Mouse (Mus musculus): Measurements from ENCODE around the gene Ank3. TPM values are rescaled to one million over a fixed set of nuclear protein-coding genes. Genes with fewer than 3 reads are reported as not detected.

The Ank3 gene
- polyA plus RNA-seq, 1 experiment from 2014 or later, result 136 TPM

GRCm38 (mm10) chr10:70049771-70050170 is 651.2 kb downstream of the Ank3 start:
- no peak overlapping the region for H3K4me3 ChIP-seq (replicated peaks; ENCODE audit: low read length)
- no peaks in the 10 kb centered on the region for H3K36me3 ChIP-seq (replicated peaks; ENCODE audit: control insufficient read depth, insufficient read depth)
- no peaks in the 10 kb centered on the region for H3K27me3 ChIP-seq (ENCODE audit: control insufficient read depth, insufficient read depth, low read length)
- ATAC-seq (ENCODE audit: low FRiP score), result no peak
- H3K27ac ChIP-seq, result no peak overlapping the region
- 0 out of 2 replicates have a peak, but pooled peaks cover 4% of the 10 kb centered on the region for H3K9me3 ChIP-seq (ENCODE audit: control insufficient read depth, low read length)
- H3K4me1 ChIP-seq (replicated peaks; ENCODE audit: control insufficient read depth, insufficient read depth, low read length), result no peaks in the 10 kb centered on the region
- H3K9ac ChIP-seq, result no peak overlapping the region
- DNase-seq (ENCODE audit: low spot score), result no peak
- no peak overlapping the region for H3K4me2 ChIP-seq (replicated peaks)
- WGBS, result 91% methylated on average over 7 of the region's 7 CpGs

GRCm38 (mm10) chr10:70055291-70055690 is 656.7 kb downstream of the Ank3 start:
- 0 out of 2 replicates have a peak, but pooled peaks cover 4% of the 10 kb centered on the region for H3K9me3 ChIP-seq (ENCODE audit: control insufficient read depth, low read length)
- no peak overlapping the region for H3K4me3 ChIP-seq (replicated peaks; ENCODE audit: low read length)
- no peak overlapping the region for H3K27ac ChIP-seq
- no peak for ATAC-seq (ENCODE audit: low FRiP score)
- H3K36me3 ChIP-seq (replicated peaks; ENCODE audit: control insufficient read depth, insufficient read depth), result no peaks in the 10 kb centered on the region
- DNase-seq (ENCODE audit: low spot score), result no peak
- no peaks in the 10 kb centered on the region; the same call in 1 of the 2 replicates for H3K4me1 ChIP-seq (replicated peaks; ENCODE audit: control insufficient read depth, insufficient read depth, low read length)
- H3K27me3 ChIP-seq (ENCODE audit: control insufficient read depth, insufficient read depth, low read length), result no peaks in the 10 kb centered on the region
- no peak overlapping the region for H3K4me2 ChIP-seq (replicated peaks)
- no peak overlapping the region for H3K9ac ChIP-seq
- WGBS, result 94% methylated on average over 2 of the region's 2 CpGs

GRCm38 (mm10) chr10:70057064-70057463 is 658.5 kb downstream of the Ank3 start:
- no peak overlapping the region for H3K9ac ChIP-seq
- H3K4me1 ChIP-seq (replicated peaks; ENCODE audit: control insufficient read depth, insufficient read depth, low read length), result no peaks in the 10 kb centered on the region; the same call in 1 of the 2 replicates
- DNase-seq (ENCODE audit: low spot score) (no peak), ATAC-seq (ENCODE audit: low FRiP score) (no peak)
- no peak overlapping the region for H3K27ac ChIP-seq
- WGBS, result 88% methylated on average over 3 of the region's 3 CpGs
- no peaks in the 10 kb centered on the region for H3K36me3 ChIP-seq (replicated peaks; ENCODE audit: control insufficient read depth, insufficient read depth)
- no peak overlapping the region for H3K4me3 ChIP-seq (replicated peaks; ENCODE audit: low read length)
- H3K4me2 ChIP-seq (replicated peaks), result no peak overlapping the region
- 0 out of 2 replicates have a peak, but pooled peaks cover 4% of the 10 kb centered on the region for H3K9me3 ChIP-seq (ENCODE audit: control insufficient read depth, low read length)
- no peaks in the 10 kb centered on the region for H3K27me3 ChIP-seq (ENCODE audit: control insufficient read depth, insufficient read depth, low read length)

GRCm38 (mm10) chr10:70060021-70060688 is 661.6 kb downstream of the Ank3 start:
- Histone ChIP-seq H3K36me3 (replicated peaks; ENCODE audit: control insufficient read depth, insufficient read depth) (no peaks in the 10 kb centered on the region), H3K4me2 (replicated peaks) (no peak overlapping the region), H3K27ac (no peak overlapping the region), H3K9ac (no peak overlapping the region), H3K4me3 (replicated peaks; ENCODE audit: low read length) (no peak overlapping the region), H3K27me3 (ENCODE audit: control insufficient read depth, insufficient read depth, low read length) (no peaks in the 10 kb centered on the region), H3K9me3 (ENCODE audit: control insufficient read depth, low read length) (no peaks in the 10 kb centered on the region), H3K4me1 (replicated peaks; ENCODE audit: control insufficient read depth, insufficient read depth, low read length) (no peaks in the 10 kb centered on the region; the same call in 1 of the 2 replicates)
- ATAC-seq (ENCODE audit: low FRiP score) (peak; percentile 34; the same call in 1 of the 2 replicates), DNase-seq (ENCODE audit: low spot score) (no peak)
- 72% methylated on average over 19 of the region's 19 CpGs for WGBS

GRCm38 (mm10) chr10:70060689-70061081 is 662.1 kb downstream of the Ank3 start:
- DNase-seq (ENCODE audit: low spot score), result no peak
- Histone ChIP-seq H3K9ac (no peak overlapping the region), H3K9me3 (ENCODE audit: control insufficient read depth, low read length) (no peaks in the 10 kb centered on the region), H3K4me3 (replicated peaks; ENCODE audit: low read length) (no peak overlapping the region), H3K4me1 (replicated peaks; ENCODE audit: control insufficient read depth, insufficient read depth, low read length) (no peaks in the 10 kb centered on the region; the same call in 1 of the 2 replicates), H3K4me2 (replicated peaks) (no peak overlapping the region), H3K27me3 (ENCODE audit: control insufficient read depth, insufficient read depth, low read length) (no peaks in the 10 kb centered on the region), H3K27ac (no peak overlapping the region), H3K36me3 (replicated peaks; ENCODE audit: control insufficient read depth, insufficient read depth) (no peaks in the 10 kb centered on the region)
- no peak; the same call in 1 of the 2 replicates for ATAC-seq (ENCODE audit: low FRiP score)
- WGBS, result 34% methylated on average over 10 of the region's 10 CpGs

GRCm38 (mm10) chr10:70063881-70064555 is 665.4 kb downstream of the Ank3 start:
- Histone ChIP-seq H3K9me3 (ENCODE audit: control insufficient read depth, low read length) (no peaks in the 10 kb centered on the region), H3K9ac (no peak overlapping the region), H3K36me3 (replicated peaks; ENCODE audit: control insufficient read depth, insufficient read depth) (no peaks in the 10 kb centered on the region), H3K27me3 (ENCODE audit: control insufficient read depth, insufficient read depth, low read length) (no peaks in the 10 kb centered on the region), H3K27ac (no peak overlapping the region), H3K4me1 (replicated peaks; ENCODE audit: control insufficient read depth, insufficient read depth, low read length) (peaks cover 5% of the 10 kb centered on the region; the same call in 1 of the 2 replicates), H3K4me3 (replicated peaks; ENCODE audit: low read length) (no peak overlapping the region), H3K4me2 (replicated peaks) (no peak overlapping the region)
- ATAC-seq (ENCODE audit: low FRiP score), result no peak
- WGBS, result 88% methylated on average over 6 of the region's 6 CpGs
- DNase-seq (ENCODE audit: low spot score), result no peak

GRCm38 (mm10) chr10:70065191-70065590 is 666.6 kb downstream of the Ank3 start:
- DNase-seq (ENCODE audit: low spot score) (no peak), ATAC-seq (ENCODE audit: low FRiP score) (no peak)
- Histone ChIP-seq H3K36me3 (replicated peaks; ENCODE audit: control insufficient read depth, insufficient read depth) (no peaks in the 10 kb centered on the region), H3K4me3 (replicated peaks; ENCODE audit: low read length) (no peak overlapping the region), H3K27me3 (ENCODE audit: control insufficient read depth, insufficient read depth, low read length) (no peaks in the 10 kb centered on the region), H3K27ac (no peak overlapping the region), H3K4me1 (replicated peaks; ENCODE audit: control insufficient read depth, insufficient read depth, low read length) (peaks cover 5% of the 10 kb centered on the region; the same call in 1 of the 2 replicates), H3K9ac (no peak overlapping the region), H3K4me2 (replicated peaks) (no peak overlapping the region), H3K9me3 (ENCODE audit: control insufficient read depth, low read length) (no peaks in the 10 kb centered on the region)
- WGBS, result 59% methylated on average over 3 of the region's 3 CpGs

- no peak overlapping the region for H3K4me3 ChIP-seq (replicated peaks; ENCODE audit: low read length)
- WGBS, result 34% methylated on average over 8 of the region's 8 CpGs
- no peaks in the 10 kb centered on the region for H3K27me3 ChIP-seq (ENCODE audit: control insufficient read depth, insufficient read depth, low read length)
- peak overlapping the region; percentile 14; the same call in 1 of the 2 replicates for H3K27ac ChIP-seq
- no peak overlapping the region for H3K9ac ChIP-seq
- ATAC-seq (ENCODE audit: low FRiP score) (peak; percentile 37; the same call in 1 of the 2 replicates), DNase-seq (ENCODE audit: low spot score) (no peak)
- no peak overlapping the region for H3K4me2 ChIP-seq (replicated peaks)
- H3K9me3 ChIP-seq (ENCODE audit: control insufficient read depth, low read length), result 0 out of 2 replicates have a peak, but pooled peaks cover 8% of the 10 kb centered on the region
- 0 out of 2 replicates have a peak, but pooled peaks cover 5% of the 10 kb centered on the region for H3K4me1 ChIP-seq (replicated peaks; ENCODE audit: control insufficient read depth, insufficient read depth, low read length)
- H3K36me3 ChIP-seq (replicated peaks; ENCODE audit: control insufficient read depth, insufficient read depth), result no peaks in the 10 kb centered on the region
These were observed 668.1 kb downstream of the Ank3 start for GRCm38 (mm10) chr10:70066497-70067168.
